Mouse (Mus musculus) urinary bladder, postnatal 4 days (tissue): ENCODE data around the gene Babam2.
"Not testable (repeated sequence)": the region's sequence is repeated elsewhere in the genome, so short reads cannot be mapped to it uniquely, and the experiment has no call there.

ENCODE experiments used
- DNase-seq, 2 experiments: peaks; one replicate each; pipeline ENCODE4 v3.0.0; 2021 to 2022; ENCODE audit warnings: low spot score in 2 of 2

The Babam2 gene

DNA sequence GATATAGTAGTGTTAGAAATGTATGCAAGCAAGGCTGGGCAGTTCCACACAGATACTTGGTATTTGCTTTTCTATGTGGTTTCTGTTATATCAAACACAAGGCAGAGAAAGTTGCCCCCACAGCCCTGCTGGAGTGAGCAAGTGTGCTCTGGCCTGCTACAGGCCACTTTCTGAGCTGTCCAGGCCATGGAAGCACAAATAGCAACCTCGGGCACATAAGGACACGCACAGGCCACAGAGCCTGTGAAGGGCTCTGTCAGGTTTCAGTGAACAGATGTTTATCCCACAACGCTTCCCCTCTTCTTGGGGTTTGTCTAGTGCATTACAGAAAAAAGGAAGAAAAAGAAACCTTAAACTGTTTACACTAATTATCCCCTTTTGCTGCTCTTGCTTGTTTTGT is 236.9 kb downstream of the Babam2 start:
- no peak for DNase-seq

DNA sequence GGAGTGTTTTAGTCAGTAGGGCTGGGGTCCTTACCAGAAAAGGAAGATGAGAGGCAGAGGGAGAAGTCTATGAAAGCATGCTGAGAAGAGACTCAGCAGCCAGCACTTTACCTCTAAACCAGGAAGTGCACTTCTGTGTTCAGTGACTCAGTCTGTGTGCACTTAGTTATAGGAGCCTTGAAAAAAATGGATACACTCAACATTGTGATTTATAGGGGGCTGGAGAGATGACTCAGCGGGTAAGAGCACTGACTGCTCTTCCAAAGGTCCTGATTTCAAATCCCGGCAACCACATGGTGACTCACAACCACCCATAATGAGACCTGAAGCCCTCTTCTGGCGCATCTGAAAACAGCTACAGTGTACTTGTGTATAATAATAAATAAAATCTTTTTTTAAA is 238.5 kb downstream of the Babam2 start:
- DNase-seq: no peak

DNA sequence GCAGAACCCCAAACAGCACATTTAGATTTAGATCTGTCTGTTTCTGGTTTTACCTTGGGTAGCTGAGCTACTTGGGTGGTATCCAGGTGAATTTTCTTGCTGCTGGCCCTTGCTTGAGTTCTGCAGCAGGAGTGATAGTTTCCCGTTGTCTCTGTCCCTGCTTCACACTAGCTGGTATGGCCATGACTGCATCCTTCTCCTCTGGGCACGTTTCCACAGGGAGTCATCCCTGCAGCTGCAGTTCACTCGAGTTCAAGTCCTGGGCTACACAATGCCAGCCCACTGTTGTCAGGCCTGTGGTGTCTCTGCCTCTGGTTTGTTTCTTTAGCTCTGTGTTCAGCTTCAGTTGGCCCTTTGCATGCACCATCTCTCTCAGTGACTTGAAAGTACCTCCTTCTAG is 239.0 kb downstream of the Babam2 start:
- DNase-seq: no peak

- no peak for DNase-seq
These were observed 243.4 kb downstream of the Babam2 start for GRCm38 (mm10) chr5:31940876-31941275.

- no peak for DNase-seq
These were observed 249.7 kb downstream of the Babam2 start for GRCm38 (mm10) chr5:31947185-31947584.

- no peak for DNase-seq
These were observed 251.9 kb downstream of the Babam2 start for GRCm38 (mm10) chr5:31949389-31949788.

DNA sequence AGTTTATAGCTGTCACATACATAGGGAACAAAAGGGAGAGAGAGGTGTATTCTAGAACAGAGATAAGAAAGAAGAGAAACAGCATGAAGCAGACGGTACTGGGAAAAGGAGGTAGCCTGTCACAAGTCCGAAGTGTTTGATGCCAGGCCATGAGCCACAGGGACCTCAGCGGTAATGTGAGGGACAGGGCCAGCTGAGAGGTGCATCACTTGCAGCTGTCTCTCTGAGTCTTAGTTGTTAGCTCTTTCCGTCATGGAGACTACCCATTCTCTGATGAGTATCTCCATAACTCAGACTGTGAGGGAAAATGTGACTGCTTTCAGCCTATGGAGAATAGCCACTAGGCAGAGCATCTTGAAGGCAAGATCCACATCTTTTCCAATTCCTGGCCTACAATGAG is 253.0 kb downstream of the Babam2 start:
- no peak for DNase-seq

DNA sequence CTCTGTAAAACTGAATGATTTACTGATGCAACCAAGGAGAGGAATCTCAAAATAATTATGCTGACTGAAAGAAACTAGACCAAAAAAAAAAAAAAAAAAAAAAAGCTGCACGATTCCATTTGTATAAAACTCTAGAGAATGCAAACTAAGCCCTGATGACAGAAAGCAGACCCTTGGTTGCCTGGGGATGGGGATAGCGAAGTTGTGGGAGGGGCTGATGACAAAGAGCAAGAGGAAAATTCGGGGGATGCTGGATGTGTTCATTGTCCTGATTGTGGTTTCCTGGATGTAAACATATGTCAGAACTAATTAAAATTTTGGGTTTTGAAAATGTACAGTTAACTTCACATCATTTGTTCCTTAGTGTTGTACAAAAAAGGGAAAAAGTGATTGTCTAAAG is 257.7 kb downstream of the Babam2 start:
- DNase-seq: no peak

DNA sequence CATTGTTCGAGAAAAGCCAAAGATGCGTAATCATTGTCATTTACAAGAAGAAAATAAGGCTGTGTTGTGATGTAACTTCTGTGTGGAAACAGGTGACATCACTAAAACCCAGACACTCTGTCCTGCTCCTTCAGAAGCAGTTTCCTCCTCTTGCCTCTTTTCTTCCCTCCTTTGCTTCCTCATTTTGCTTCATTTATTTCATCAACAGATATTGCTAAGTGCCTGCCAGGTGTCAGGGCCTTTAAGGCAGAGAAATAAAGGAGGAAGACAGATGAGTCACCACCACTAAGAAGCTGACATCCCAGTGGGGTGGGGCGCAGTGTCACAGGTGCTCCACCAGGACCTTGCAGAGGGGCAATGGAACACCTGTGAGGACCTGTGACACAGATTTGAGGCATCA is 258.9 kb downstream of the Babam2 start:
- no peak for DNase-seq

DNA sequence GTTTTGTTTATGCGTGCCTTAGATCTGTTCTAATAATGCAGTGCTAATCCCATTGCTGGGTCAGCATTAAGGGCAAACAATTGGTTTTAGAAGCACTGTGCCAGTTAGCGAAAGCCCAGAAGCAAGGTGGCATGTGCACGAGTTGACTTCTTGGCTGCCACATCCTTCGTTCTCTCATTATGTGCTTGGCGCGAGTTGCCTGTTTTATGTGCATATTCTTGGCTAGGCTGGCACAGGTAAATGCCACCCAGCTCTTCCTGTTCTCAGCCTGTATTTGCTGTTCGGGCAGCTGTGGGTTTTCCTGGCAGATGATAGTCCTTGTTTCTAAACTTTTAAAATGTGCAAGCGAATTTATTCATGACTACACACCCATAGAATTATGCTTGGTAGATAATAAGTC is 262.4 kb downstream of the Babam2 start:
- no peak for DNase-seq

GRCm38 (mm10) chr5:31961423-31961822 is 263.9 kb downstream of the Babam2 start:
- no peak for DNase-seq

GRCm38 (mm10) chr5:31962346-31962745 is 264.9 kb downstream of the Babam2 start:
- DNase-seq: no peak

GRCm38 (mm10) chr5:31963352-31963751 is 265.9 kb downstream of the Babam2 start:
- DNase-seq: no peak

- no peak for DNase-seq
These were observed 266.4 kb downstream of the Babam2 start for GRCm38 (mm10) chr5:31963851-31964250.

- no peak for DNase-seq
These were observed 269.3 kb downstream of the Babam2 start for GRCm38 (mm10) chr5:31966741-31967140.

- no peak for DNase-seq
These were observed 270.0 kb downstream of the Babam2 start for GRCm38 (mm10) chr5:31967526-31967925.

DNA sequence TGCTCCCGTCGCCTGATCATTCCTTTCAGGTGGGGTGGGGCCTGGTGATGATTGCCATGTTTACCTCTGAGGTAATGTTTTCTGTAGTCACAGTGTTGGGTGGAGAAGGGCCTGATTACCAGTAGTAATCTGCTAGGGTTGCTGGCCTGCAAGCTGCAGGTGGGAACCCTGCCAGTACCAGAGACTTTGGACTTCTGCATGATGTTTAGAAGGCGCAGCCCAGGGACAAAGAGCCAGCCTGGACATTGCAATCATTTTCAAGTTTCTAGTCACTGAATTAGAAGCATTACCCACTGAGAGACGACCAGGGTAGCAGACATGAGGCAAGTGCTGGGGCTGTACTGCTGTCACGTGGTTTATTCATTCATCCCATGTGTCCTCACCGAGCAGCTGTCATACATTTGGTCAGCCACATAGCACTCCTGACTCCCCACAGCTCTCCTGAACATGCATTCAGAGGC is 270.6 kb downstream of the Babam2 start:
- DNase-seq: no peak

DNA sequence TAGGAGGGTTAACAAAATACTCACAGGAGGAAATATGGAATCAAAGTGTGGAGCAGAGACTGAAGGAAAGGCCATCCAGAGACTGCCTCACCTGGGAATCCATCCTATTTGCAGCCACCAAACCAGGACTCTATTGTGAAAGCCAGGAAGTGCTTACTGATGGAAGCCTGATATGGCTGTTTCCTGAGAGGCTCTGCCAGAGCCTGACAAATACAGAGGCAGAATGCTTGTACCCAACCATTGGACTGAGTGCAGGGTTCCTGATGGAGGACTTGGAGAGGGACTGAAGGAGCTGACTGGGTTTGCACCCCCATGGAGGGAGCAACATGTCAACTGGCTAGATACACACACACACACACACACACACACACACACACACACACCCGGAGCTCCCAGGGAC is 274.9 kb downstream of the Babam2 start:
- not testable (repeated sequence) for DNase-seq

DNA sequence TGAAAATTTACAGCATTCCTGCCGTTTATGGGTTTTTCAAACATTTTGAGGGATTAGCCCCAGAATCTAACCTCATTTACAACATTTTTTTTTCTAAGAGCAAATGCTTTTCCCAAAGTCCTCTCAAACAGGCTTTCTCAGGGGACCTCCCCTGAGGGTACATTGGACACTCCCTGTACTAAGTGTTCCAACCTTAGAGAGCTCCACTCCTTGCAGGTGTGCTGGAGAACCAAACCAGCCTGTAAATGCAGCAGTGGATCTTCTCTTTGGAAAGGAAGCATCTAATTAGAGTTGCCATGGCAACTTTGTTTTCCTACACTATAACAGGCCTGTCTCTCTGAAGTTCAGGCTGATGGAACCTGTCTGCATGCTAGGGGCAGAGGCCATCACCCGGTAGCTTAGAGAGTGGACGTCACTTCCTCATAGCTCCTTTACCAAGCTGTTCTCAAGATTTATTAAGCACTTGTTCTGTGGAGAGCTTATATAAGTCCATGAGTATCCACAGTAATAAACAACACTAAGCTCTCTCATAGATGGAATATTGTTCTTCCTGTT is 277.2 kb downstream of the Babam2 start:
- no peak for DNase-seq

GRCm38 (mm10) chr5:31982061-31982460 is 284.6 kb downstream of the Babam2 start:
- DNase-seq: no peak

DNA sequence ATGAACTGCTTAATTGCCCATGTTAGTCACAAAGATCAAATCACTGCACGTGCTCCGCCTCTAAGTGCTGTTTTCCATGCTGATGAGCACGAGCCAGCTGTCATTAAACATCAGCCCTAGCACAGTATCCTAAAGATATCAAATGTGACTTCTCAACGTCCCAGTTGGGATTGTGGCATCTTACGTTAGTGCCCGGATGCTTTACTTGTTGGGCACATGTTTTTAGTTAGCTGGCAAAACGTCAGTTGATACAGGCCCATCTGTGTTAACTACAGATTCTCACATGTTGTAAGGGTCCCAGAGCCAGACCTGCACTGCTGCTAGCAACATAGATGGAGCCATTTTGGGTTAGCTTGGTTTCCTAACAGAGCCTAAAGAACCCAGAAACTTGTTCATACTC is 285.7 kb downstream of the Babam2 start:
- DNase-seq: no peak

- no peak for DNase-seq
These were observed 286.4 kb downstream of the Babam2 start for GRCm38 (mm10) chr5:31983817-31984368.

GRCm38 (mm10) chr5:31984369-31984961 is 287.0 kb downstream of the Babam2 start:
- DNase-seq: no peak

GRCm38 (mm10) chr5:31985021-31985420 is 287.5 kb downstream of the Babam2 start:
- no peak for DNase-seq
